ENCODE assay signal across 9 mouse cellular contexts in genomic region chr10:95858164-95858563, GRCm38 (mm10). TPM values are rescaled to one million over a fixed set of nuclear protein-coding genes. Genes with fewer than 3 reads are reported as not detected.
DNase-seq lines count a peak whose midpoint lies in the region; ATAC-seq and TF ChIP-seq lines count a peak whose summit lies in the region.
"Had no signal": no experiment of that assay in that cellular context is flagged by ENCODE, and none has a peak within 500 bp of the region (broad histone marks: within the 10 kb centered on the region; RNA-seq: fewer than 3 reads in every experiment).

No protein-coding gene starts in this region.

- in situ Hi-C loops in Patski (cut with MboI; ENCODE audit: low pct_unique_long_range_greater_than_20kb) = no loop called here

- H3K4me2 ChIP-seq in hindbrain, embryonic 14.5 days (replicated peaks) = no peak overlapping the region
- no peak overlapping the region for H3K4me2 ChIP-seq in hindbrain, embryonic 12.5 days (replicated peaks)
- H3K4me2 ChIP-seq in forebrain, embryonic 16.5 days (ENCODE audit: low read length) = no peak overlapping the region

- H3K36me3 ChIP-seq in hindbrain, embryonic 14.5 days (replicated peaks; ENCODE audit: control insufficient read depth, insufficient read depth) = no peaks in the 10 kb centered on the region
- H3K36me3 ChIP-seq in hindbrain, embryonic 12.5 days = no peaks in the 10 kb centered on the region
- no peaks in the 10 kb centered on the region for H3K36me3 ChIP-seq in forebrain, embryonic 16.5 days (ENCODE audit: control insufficient read depth, insufficient read depth)

- no peaks in the 10 kb centered on the region for H3K27me3 ChIP-seq in hindbrain, embryonic 14.5 days (ENCODE audit: control insufficient read depth, insufficient read depth, low read length)
- no peaks in the 10 kb centered on the region for H3K27me3 ChIP-seq in hindbrain, embryonic 12.5 days
- H3K27me3 ChIP-seq in Patski = no peaks in the 10 kb centered on the region
- no peaks in the 10 kb centered on the region for H3K27me3 ChIP-seq in forebrain, embryonic 16.5 days (replicated peaks; ENCODE audit: control insufficient read depth, insufficient read depth, low read length)

- no peak overlapping the region for H3K9ac ChIP-seq in hindbrain, embryonic 14.5 days
- no peak overlapping the region for H3K9ac ChIP-seq in hindbrain, embryonic 12.5 days
- no peak overlapping the region for H3K9ac ChIP-seq in forebrain, embryonic 16.5 days (replicated peaks; ENCODE audit: low read depth, low read length)

- H3K4me1 ChIP-seq in hindbrain, embryonic 14.5 days (replicated peaks; ENCODE audit: control insufficient read depth, insufficient read depth, low read length) = no peaks in the 10 kb centered on the region
- H3K4me1 ChIP-seq in hindbrain, embryonic 12.5 days = no peaks in the 10 kb centered on the region
- no peaks in the 10 kb centered on the region for H3K4me1 ChIP-seq in forebrain, embryonic 16.5 days (replicated peaks; ENCODE audit: control insufficient read depth, insufficient read depth, low read length)

- H3K4me3 ChIP-seq in hindbrain, embryonic 14.5 days (replicated peaks; ENCODE audit: low read length) = no peak overlapping the region
- H3K4me3 ChIP-seq in hindbrain, embryonic 12.5 days = no peak overlapping the region
- no peak overlapping the region for H3K4me3 ChIP-seq in forebrain, embryonic 16.5 days (replicated peaks; ENCODE audit: low read length)

- CTCF ChIA-PET in Patski (lab: Charles Lee) = interaction anchor here (0.6 to 3.2 kb wide), 21 partner anchors 9 to 362 kb away, joined by 3 to 25 read pairs (median 4); partner anchors contain the start of gene Gm33543

- H3K27ac ChIP-seq in hindbrain, embryonic 14.5 days = no peak overlapping the region
- no peak overlapping the region for H3K27ac ChIP-seq in hindbrain, embryonic 12.5 days
- no peak overlapping the region for H3K27ac ChIP-seq in forebrain, embryonic 16.5 days (ENCODE audit: low read length)

- POLR2A ChIA-PET in Patski (lab: Charles Lee) = no interaction called here

- 40% methylated on average over 2 of the region's 2 CpGs for WGBS in hindbrain, embryonic 14.5 days
- WGBS in hindbrain, embryonic 12.5 days = 38% methylated on average over 2 of the region's 2 CpGs
- WGBS in forebrain, embryonic 16.5 days = 35% methylated on average over 2 of the region's 2 CpGs

- peak; percentile 69 for DNase-seq in hindbrain, embryonic 14.5 days (ENCODE audit: low spot score)
- peak; percentile 20 for DNase-seq in right cerebral cortex, adult 18-20 months
- no peak for DNase-seq in right cerebral cortex, postnatal 36 days (ENCODE audit: low spot score in 2 of 2)
- DNase-seq in Patski (ENCODE audit: low read depth, low spot score) = no peak
- peak; percentile 77 for DNase-seq in induced T-regulatory cell, adult 2 months (ENCODE audit: low read depth)
- DNase-seq in frontal cortex, postnatal 25 days (ENCODE audit: low spot score in 2 of 2) = no peak

- ATAC-seq in hindbrain, embryonic 14.5 days (ENCODE audit: low FRiP score) = no peak
- no peak for ATAC-seq in hindbrain, embryonic 12.5 days (ENCODE audit: low FRiP score)
- ATAC-seq in Patski = no peak
- no peak for ATAC-seq in forebrain, embryonic 16.5 days

- TF ChIP-seq CTCF in Patski (IDR thresholded peaks at IDR 0.05) = peak; percentile 70

- no peaks in the 10 kb centered on the region for H3K9me3 ChIP-seq in hindbrain, embryonic 14.5 days (ENCODE audit: control insufficient read depth, low read length)
- H3K9me3 ChIP-seq in hindbrain, embryonic 12.5 days (replicated peaks) = no peaks in the 10 kb centered on the region
- no peaks in the 10 kb centered on the region for H3K9me3 ChIP-seq in forebrain, embryonic 16.5 days (ENCODE audit: control insufficient read depth, low read length)

RNA-seq across cellular contexts. Expression of gene Gm33543, which starts 15.4 kb away (rescaled TPM):
- polyA plus RNA-seq in hindbrain, embryonic 14.5 days (2014; fragmentation: Nextera tagmentation; extraction: Ambion mirVana) = not detected in 2 replicates
- not detected in 2 replicates for polyA plus RNA-seq in hindbrain, embryonic 12.5 days (2016; fragmentation: Nextera tagmentation; extraction: Ambion mirVana)
- not detected for polyA plus RNA-seq in Patski (2021)
- polyA plus RNA-seq in forebrain, embryonic 16.5 days (2015; fragmentation: Nextera tagmentation; extraction: Ambion mirVana) = not detected in 2 replicates
- polyA plus RNA-seq: lung, embryonic 16.5 days had no signal

Comparison
In these comparisons a context has a peak if more than half of its experiments do, and no peak if none do; other contexts are left out.
1. DNase-seq: peak in hindbrain, embryonic 14.5 days (single experiment), right cerebral cortex, adult 18-20 months (single experiment) and induced T-regulatory cell, adult 2 months (single experiment); none in right cerebral cortex, postnatal 36 days (0 of 2), Patski (single experiment) and frontal cortex, postnatal 25 days (0 of 2).